Mouse (Mus musculus) frontal cortex, postnatal 36 days (tissue): ENCODE results near the gene Fam131a.

Source experiments
- DNase-seq, 2 experiments: peaks; one replicate each; pipeline ENCODE4 v3.0.0; 2022; ENCODE audit warnings: low spot score in 2 of 2

Fam131a gene

GRCm38 (mm10) chr16:20739845-20740244 lies 46.8 kb downstream of the Fam131a start:
- DNase-seq: no peak

GRCm38 (mm10) chr16:20746641-20747040 lies 53.6 kb downstream of the Fam131a start:
- peak; percentile 77 for DNase-seq

- DNase-seq: peak in 1 of 2 experiments; percentile 23
These were observed 57.5 kb downstream of the Fam131a start for GRCm38 (mm10) chr16:20750518-20750917.
